Mouse (Mus musculus): ENCODE measurements around the gene BC049730. TPM values are rescaled to one million over a fixed set of nuclear protein-coding genes. Genes with fewer than 3 reads are reported as not detected.

The BC049730 gene
- polyA plus RNA-seq, 1 experiment from 2014 or later, result not detected

Other genes starting within 250 kb of the BC049730 start
- gene Plaur, start 246.8 kb upstream of the BC049730 start, polyA plus RNA-seq (2015; fragmentation: Nextera tagmentation; extraction: Ambion mirVana), result 8.2 and 9.9 TPM in 2 replicates
- gene Cadm4, start 227.2 kb upstream of the BC049730 start, polyA plus RNA-seq (2015; fragmentation: Nextera tagmentation; extraction: Ambion mirVana), result 1.3 and 2.0 TPM in 2 replicates
- 37.5 and 40.8 TPM in 2 replicates for gene Zfp428, start 202.2 kb upstream of the BC049730 start, polyA plus RNA-seq (2015; fragmentation: Nextera tagmentation; extraction: Ambion mirVana)
- gene AC161166.1, start 196.8 kb upstream of the BC049730 start, polyA plus RNA-seq (2015; fragmentation: Nextera tagmentation; extraction: Ambion mirVana), result 0.25 and 0.29 TPM in 2 replicates
- gene Irgq, start 178.6 kb upstream of the BC049730 start, polyA plus RNA-seq (2015; fragmentation: Nextera tagmentation; extraction: Ambion mirVana), result 6.0 and 8.3 TPM in 2 replicates
- 0.46 TPM in 1 of 2 replicates, not detected in the other for gene Pinlyp, start 163.1 kb upstream of the BC049730 start, polyA plus RNA-seq (2015; fragmentation: Nextera tagmentation; extraction: Ambion mirVana)
- gene Xrcc1, start 163.0 kb upstream of the BC049730 start, polyA plus RNA-seq (2015; fragmentation: Nextera tagmentation; extraction: Ambion mirVana), result 56.6 and 83.1 TPM in 2 replicates
- gene Ethe1, start 121.7 kb upstream of the BC049730 start, polyA plus RNA-seq (2015; fragmentation: Nextera tagmentation; extraction: Ambion mirVana), result 20.5 and 23.6 TPM in 2 replicates
- gene Zfp575, start 121.6 kb upstream of the BC049730 start, polyA plus RNA-seq (2015; fragmentation: Nextera tagmentation; extraction: Ambion mirVana), result 0.92 and 1.4 TPM in 2 replicates
- gene Phldb3, start 98.5 kb upstream of the BC049730 start, polyA plus RNA-seq (2015; fragmentation: Nextera tagmentation; extraction: Ambion mirVana), result 0.06 and 0.18 TPM in 2 replicates
- gene Lypd3, start 72.7 kb upstream of the BC049730 start, polyA plus RNA-seq (2015; fragmentation: Nextera tagmentation; extraction: Ambion mirVana), result 0.10 and 0.43 TPM in 2 replicates
- not detected in 2 replicates for gene Tex101, start 32.6 kb upstream of the BC049730 start, polyA plus RNA-seq (2015; fragmentation: Nextera tagmentation; extraction: Ambion mirVana)
- gene Gm4763, start 17.7 kb downstream of the BC049730 start, polyA plus RNA-seq (2015; fragmentation: Nextera tagmentation; extraction: Ambion mirVana), result not detected in 2 replicates
- gene Cd177, start 51.1 kb downstream of the BC049730 start, polyA plus RNA-seq (2015; fragmentation: Nextera tagmentation; extraction: Ambion mirVana), result 0.13 and 0.27 TPM in 2 replicates
- 0.20 TPM in 1 of 2 replicates, not detected in the other for gene Ceacam10, start 68.0 kb downstream of the BC049730 start, polyA plus RNA-seq (2015; fragmentation: Nextera tagmentation; extraction: Ambion mirVana)
- gene Gm9844, start 153.0 kb downstream of the BC049730 start, polyA plus RNA-seq (2015; fragmentation: Nextera tagmentation; extraction: Ambion mirVana), result 7.4 and 8.9 TPM in 2 replicates
- not detected in 2 replicates for gene Lypd4, start 160.7 kb downstream of the BC049730 start, polyA plus RNA-seq (2015; fragmentation: Nextera tagmentation; extraction: Ambion mirVana)
- not detected in 2 replicates for gene Dmrtc2, start 160.8 kb downstream of the BC049730 start, polyA plus RNA-seq (2015; fragmentation: Nextera tagmentation; extraction: Ambion mirVana)
- gene Rps19, start 175.1 kb downstream of the BC049730 start, polyA plus RNA-seq (2015; fragmentation: Nextera tagmentation; extraction: Ambion mirVana), result 1,190 and 1,237 TPM in 2 replicates
- 0.15 and 0.21 TPM in 2 replicates for gene Cd79a, start 188.1 kb downstream of the BC049730 start, polyA plus RNA-seq (2015; fragmentation: Nextera tagmentation; extraction: Ambion mirVana)
- 59.2 and 92.5 TPM in 2 replicates for gene Arhgef1, start 193.7 kb downstream of the BC049730 start, polyA plus RNA-seq (2015; fragmentation: Nextera tagmentation; extraction: Ambion mirVana)
- gene Gm4881, start 235.3 kb downstream of the BC049730 start, polyA plus RNA-seq (2015; fragmentation: Nextera tagmentation; extraction: Ambion mirVana), result not detected in 2 replicates

Measured in heart, embryonic 15.5 days (tissue).